Mouse (Mus musculus) intestine, embryonic 16.5 days (tissue): ENCODE results near the gene Mchr1. TPM values are rescaled to one million over a fixed set of nuclear protein-coding genes. Genes with fewer than 3 reads are reported as not detected.

ENCODE experiments used
- ATAC-seq: fragments of 200-750 bp; cut with Nextera tagmentation; 2 replicates; pipeline ENCODE4 v1.8.0; 2017; ENCODE audit warnings: moderate TSS enrichment, moderate library complexity
- H3K27ac ChIP-seq: fragments of 300-500 bp; sonication (generic); 2 replicates; pipeline ENCODE4 v1.5.1; 2014; ENCODE audit warnings: mild to moderate bottlenecking, low read length
- H3K27me3 ChIP-seq: fragments of 300-500 bp; sonication (generic); replicated peaks from 2 replicates; pipeline ENCODE4 v1.6.1; 2014; ENCODE audit warnings: low read length, control low read depth, mixed read lengths; ENCODE audit not compliant: control insufficient read depth, insufficient read depth
- H3K36me3 ChIP-seq: fragments of 300-500 bp; sonication (generic); 2 replicates; pipeline ENCODE4 v1.6.1; 2014; ENCODE audit warnings: low read length, control low read depth; ENCODE audit not compliant: control insufficient read depth, insufficient read depth
- H3K4me1 ChIP-seq: fragments of 300-500 bp; sonication (generic); 2 replicates; pipeline ENCODE4 v1.6.1; 2014; ENCODE audit warnings: low read length, control low read depth, mixed read lengths; ENCODE audit not compliant: control insufficient read depth, insufficient read depth
- H3K4me2 ChIP-seq: fragments of 300-500 bp; sonication (generic); 2 replicates; pipeline ENCODE4 v1.6.1; 2014; ENCODE audit warnings: low read depth, low read length, control low read depth
- H3K4me3 ChIP-seq: fragments of 300-500 bp; sonication (generic); 2 replicates; pipeline ENCODE4 v1.5.1; 2014; ENCODE audit warnings: mild to moderate bottlenecking, low read length
- H3K9ac ChIP-seq: fragments of 300-500 bp; sonication (generic); 2 replicates; pipeline ENCODE4 v1.6.1; 2014; ENCODE audit warnings: low read depth, low read length
- H3K9me3 ChIP-seq: fragments of 300-500 bp; sonication (generic); 2 replicates; pipeline ENCODE4 v1.6.1; 2016; ENCODE audit warnings: low read length, control low read depth; ENCODE audit not compliant: control insufficient read depth
- WGBS: fragments of 180-500 bp; shearing (Covaris S2); extraction: QIAGEN DNeasy Blood & Tissue Kit; methylation state at CpG from one replicate; pipeline ENCODE4 v1.1.7; 2014; 5-methylcytosine and 5-hydroxymethylcytosine counted together
- polyA plus RNA-seq: library from polyadenylated mRNA; unstranded; fragments of >200 nt; fragmentation: Nextera tagmentation; extraction: Ambion mirVana; gene quantifications from 2 replicates; pipeline ENCODE4 v1.2.1, GENCODE M21; 2015

Gene Mchr1
- polyA plus RNA-seq, 1 experiment from 2014 or later: 0.97 TPM

DNA sequence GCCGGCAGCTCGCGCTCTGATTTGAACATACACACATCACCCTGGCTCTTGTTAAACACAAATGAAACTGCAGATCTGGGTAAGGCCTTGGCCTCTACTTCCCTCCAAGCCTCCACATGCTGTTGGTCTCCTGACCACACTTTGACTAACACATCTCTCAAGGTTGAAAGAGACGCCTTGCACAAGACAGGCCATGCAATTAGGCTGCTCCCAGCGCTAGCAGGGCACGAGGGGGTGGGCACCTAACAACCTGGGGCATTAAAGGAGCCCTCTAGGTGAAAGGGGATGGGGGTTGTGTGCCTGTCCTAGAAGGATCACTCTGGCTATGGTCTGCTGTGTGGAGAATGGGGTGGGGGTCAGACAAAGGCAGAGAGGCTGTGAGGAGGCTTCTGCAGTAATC, 43.4 kb downstream of the Mchr1 start:
- ATAC-seq: no peak

DNA sequence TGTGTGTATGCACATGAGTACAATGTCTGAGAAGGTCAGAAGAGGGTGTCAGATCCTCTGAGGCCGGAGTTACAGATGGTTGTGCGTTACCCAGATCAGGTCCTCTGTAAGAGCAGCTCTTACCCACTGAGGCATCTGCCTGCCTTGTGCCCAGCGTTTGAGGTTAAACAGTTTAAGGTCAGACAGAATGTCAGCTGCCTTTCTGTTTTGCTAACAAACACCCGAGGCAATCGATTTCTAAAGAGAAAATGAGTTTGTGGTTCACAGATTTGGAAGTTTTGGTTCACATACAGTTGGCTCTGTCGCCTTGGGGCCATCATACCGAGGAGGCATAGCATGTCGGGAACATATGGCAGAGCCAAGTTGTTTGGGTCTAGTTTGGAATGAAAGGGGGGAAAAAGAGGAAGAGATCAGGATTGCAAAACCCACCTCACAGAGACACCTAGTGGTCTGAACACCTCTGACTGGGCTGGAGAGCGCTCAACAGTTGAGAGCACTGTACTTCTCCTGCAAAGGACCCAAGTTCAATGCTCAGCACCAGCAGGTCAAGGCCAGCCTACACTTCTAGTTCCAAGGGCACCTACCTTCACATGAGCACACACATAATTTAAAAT, 48.9 kb downstream of the Mchr1 start:
- H3K36me3 ChIP-seq: no peaks in the 10 kb centered on the region
- no peaks in the 10 kb centered on the region for H3K4me1 ChIP-seq
- WGBS: 80% methylated on average over 9 of the region's 9 CpGs

More for the DNA sequence above, 43.4 kb downstream of the Mchr1 start:
- no peak overlapping the region for H3K9ac ChIP-seq
- no peak overlapping the region for H3K4me3 ChIP-seq
- H3K4me1 ChIP-seq: no peaks in the 10 kb centered on the region
- H3K27me3 ChIP-seq: no peaks in the 10 kb centered on the region
- no peaks in the 10 kb centered on the region for H3K9me3 ChIP-seq
- H3K36me3 ChIP-seq: no peaks in the 10 kb centered on the region
- H3K27ac ChIP-seq: no peak overlapping the region
- 81% methylated on average over 6 of the region's 6 CpGs for WGBS
- no peak overlapping the region for H3K4me2 ChIP-seq

More for the DNA sequence above, 48.9 kb downstream of the Mchr1 start:
- no peak for ATAC-seq
- H3K4me3 ChIP-seq: no peak overlapping the region
- H3K9ac ChIP-seq: no peak overlapping the region
- H3K9me3 ChIP-seq: no peaks in the 10 kb centered on the region
- no peaks in the 10 kb centered on the region for H3K27me3 ChIP-seq
- H3K4me2 ChIP-seq: no peak overlapping the region
- H3K27ac ChIP-seq: no peak overlapping the region

Other genes with a start within 250 kb of the Mchr1 start
- 13.7 and 16.5 TPM in 2 replicates for gene Mrtfa, start 44.7 kb upstream of the Mchr1 start, polyA plus RNA-seq
- gene Slc25a17, start 125.3 kb downstream of the Mchr1 start, polyA plus RNA-seq: 61.7 and 67.4 TPM in 2 replicates
- 154 and 156 TPM in 2 replicates for gene St13, start 164.6 kb downstream of the Mchr1 start, polyA plus RNA-seq
- gene Xpnpep3, start 164.6 kb downstream of the Mchr1 start, polyA plus RNA-seq: 6.9 and 7.8 TPM in 2 replicates
- gene Dnajb7, start 172.8 kb downstream of the Mchr1 start, polyA plus RNA-seq: 1.2 and 1.6 TPM in 2 replicates
- gene Rbx1, start 230.8 kb downstream of the Mchr1 start, polyA plus RNA-seq: 378 and 400 TPM in 2 replicates